Mouse (Mus musculus) mesoderm, embryonic 11.5 days (tissue): ENCODE measurements at regions not wholly inside any gene's neighbourhood (a gene's known extent, or its start where the extent isn't known, plus 50 kb on each side); places are given as distances from the start of the nearest gene placed in this dataset.

Experiments
- DNase-seq: peaks from one replicate; pipeline ENCODE4 v3.0.0-alpha.2; 2012; ENCODE audit warnings: low read depth, low spot score

GRCm38 (mm10) chr2:93135324-93135723 lies 52.0 kb upstream of the Trp53i11 start:
- DNase-seq: no peak

- no peak for DNase-seq
Observed at GRCm38 (mm10) chr2:93133301-93133971, 53.9 kb upstream of the Trp53i11 start.

GRCm38 (mm10) chr2:93131825-93132623 lies 55.3 kb upstream of the Trp53i11 start:
- DNase-seq: no peak

GRCm38 (mm10) chr2:93131236-93131635 lies 56.1 kb upstream of the Trp53i11 start:
- no peak for DNase-seq

GRCm38 (mm10) chr2:93129176-93129575 lies 58.2 kb upstream of the Trp53i11 start:
- DNase-seq: no peak

GRCm38 (mm10) chr2:93126595-93127165 lies 60.7 kb upstream of the Trp53i11 start:
- DNase-seq: peak; percentile 30

- no peak for DNase-seq
Observed at GRCm38 (mm10) chr2:93126112-93126511, 61.2 kb upstream of the Trp53i11 start.

GRCm38 (mm10) chr2:93124866-93125467 lies 62.4 kb upstream of the Trp53i11 start:
- no peak for DNase-seq

GRCm38 (mm10) chr2:93123829-93124228 lies 63.5 kb upstream of the Trp53i11 start:
- DNase-seq: no peak

GRCm38 (mm10) chr2:93120386-93120785 lies 67.0 kb upstream of the Trp53i11 start:
- no peak for DNase-seq

- no peak for DNase-seq
Observed at GRCm38 (mm10) chr2:93119001-93119400, 68.3 kb upstream of the Trp53i11 start.

- no peak for DNase-seq
Observed at GRCm38 (mm10) chr2:93115303-93115702, 69.3 kb upstream of the Prdm11 start.

GRCm38 (mm10) chr2:93113929-93114328 lies 68.0 kb upstream of the Prdm11 start:
- DNase-seq: no peak

- DNase-seq: no peak
Observed at GRCm38 (mm10) chr2:93112320-93112719, 66.4 kb upstream of the Prdm11 start.

GRCm38 (mm10) chr2:93110898-93111297 lies 64.9 kb upstream of the Prdm11 start:
- no peak for DNase-seq

GRCm38 (mm10) chr2:93106581-93106980 lies 60.6 kb upstream of the Prdm11 start:
- DNase-seq: no peak

GRCm38 (mm10) chr2:93101991-93102390 lies 56.0 kb upstream of the Prdm11 start:
- no peak for DNase-seq

- DNase-seq: no peak
Observed at GRCm38 (mm10) chr2:93099780-93100179, 53.8 kb upstream of the Prdm11 start.

- no peak for DNase-seq
Observed at GRCm38 (mm10) chr2:93097016-93097415, 51.0 kb upstream of the Prdm11 start.

GRCm38 (mm10) chr2:93096078-93096729 lies 50.2 kb upstream of the Prdm11 start:
- no peak for DNase-seq
